Mouse (Mus musculus) gonadal fat pad, adult 2 months (tissue): ENCODE measurements around the gene Atxn7l3. TPM values are rescaled to one million over a fixed set of nuclear protein-coding genes. Genes with fewer than 3 reads are reported as not detected.
"Not testable (repeated sequence)": the region's sequence is repeated elsewhere in the genome, so short reads cannot be mapped to it uniquely, and the experiment has no call there.

ENCODE experiments used
- DNase-seq: peaks from one replicate; pipeline ENCODE4 v3.0.0-alpha.2; 2012; ENCODE audit warnings: low read depth
- polyA plus RNA-seq: library from polyadenylated mRNA; depleted of rRNA; stranded (reverse); fragments of >200 nt; gene quantifications from 2 replicates; pipeline ENCODE4 v1.2.3, GENCODE M21; 2012

Gene Atxn7l3
- polyA plus RNA-seq, 1 experiment: 33.9 TPM

- DNase-seq: no peak
Observed at GRCm38 (mm10) chr11:102294887-102295597, 1.4 kb downstream of the Atxn7l3 start.

GRCm38 (mm10) chr11:102294416-102294815 lies 2.0 kb downstream of the Atxn7l3 start:
- no peak for DNase-seq

- no peak for DNase-seq
Observed at GRCm38 (mm10) chr11:102293971-102294370, 2.5 kb downstream of the Atxn7l3 start.

GRCm38 (mm10) chr11:102291051-102291535 lies 5.3 kb downstream of the Atxn7l3 start:
- DNase-seq: no peak

GRCm38 (mm10) chr11:102290141-102290540 lies 6.3 kb downstream of the Atxn7l3 start:
- no peak for DNase-seq

GRCm38 (mm10) chr11:102289511-102290100 lies 6.8 kb downstream of the Atxn7l3 start:
- DNase-seq: no peak

GRCm38 (mm10) chr11:102288913-102289312 lies 7.5 kb downstream of the Atxn7l3 start:
- DNase-seq: no peak

- DNase-seq: no peak
Observed at GRCm38 (mm10) chr11:102288027-102288804, 8.2 kb downstream of the Atxn7l3 start.

GRCm38 (mm10) chr11:102287485-102287884 lies 8.9 kb downstream of the Atxn7l3 start:
- no peak for DNase-seq

- no peak for DNase-seq
Observed at GRCm38 (mm10) chr11:102285095-102285834, 11.2 kb downstream of the Atxn7l3 start.

GRCm38 (mm10) chr11:102284501-102285094 lies 11.8 kb downstream of the Atxn7l3 start, which contains the start of gene Tmub2:
Gene Tmub2 (plus strand): TSS chr11:102284931.
- no peak for DNase-seq

GRCm38 (mm10) chr11:102283922-102284321 lies 12.5 kb downstream of the Atxn7l3 start:
- DNase-seq: no peak

- DNase-seq: not testable (repeated sequence)
Observed at GRCm38 (mm10) chr11:102280267-102280666, 16.2 kb downstream of the Atxn7l3 start.

GRCm38 (mm10) chr11:102279595-102279994 lies 16.8 kb downstream of the Atxn7l3 start:
- DNase-seq: no peak

GRCm38 (mm10) chr11:102277754-102278153 lies 18.7 kb downstream of the Atxn7l3 start:
- DNase-seq: no peak

GRCm38 (mm10) chr11:102276411-102276915 lies 20.0 kb downstream of the Atxn7l3 start:
- DNase-seq: no peak

GRCm38 (mm10) chr11:102268520-102269244 lies 27.7 kb downstream of the Atxn7l3 start, which contains the start of gene Asb16:
Gene Asb16 (plus strand): TSS chr11:102268743.
- DNase-seq: no peak

- DNase-seq: no peak
Observed at GRCm38 (mm10) chr11:102267480-102267879, 29.0 kb downstream of the Atxn7l3 start.

GRCm38 (mm10) chr11:102266631-102267355 lies 29.6 kb downstream of the Atxn7l3 start:
- no peak for DNase-seq

- DNase-seq: no peak
Observed at GRCm38 (mm10) chr11:102265816-102266215, 30.6 kb downstream of the Atxn7l3 start.
